In the genomic region with DNA sequence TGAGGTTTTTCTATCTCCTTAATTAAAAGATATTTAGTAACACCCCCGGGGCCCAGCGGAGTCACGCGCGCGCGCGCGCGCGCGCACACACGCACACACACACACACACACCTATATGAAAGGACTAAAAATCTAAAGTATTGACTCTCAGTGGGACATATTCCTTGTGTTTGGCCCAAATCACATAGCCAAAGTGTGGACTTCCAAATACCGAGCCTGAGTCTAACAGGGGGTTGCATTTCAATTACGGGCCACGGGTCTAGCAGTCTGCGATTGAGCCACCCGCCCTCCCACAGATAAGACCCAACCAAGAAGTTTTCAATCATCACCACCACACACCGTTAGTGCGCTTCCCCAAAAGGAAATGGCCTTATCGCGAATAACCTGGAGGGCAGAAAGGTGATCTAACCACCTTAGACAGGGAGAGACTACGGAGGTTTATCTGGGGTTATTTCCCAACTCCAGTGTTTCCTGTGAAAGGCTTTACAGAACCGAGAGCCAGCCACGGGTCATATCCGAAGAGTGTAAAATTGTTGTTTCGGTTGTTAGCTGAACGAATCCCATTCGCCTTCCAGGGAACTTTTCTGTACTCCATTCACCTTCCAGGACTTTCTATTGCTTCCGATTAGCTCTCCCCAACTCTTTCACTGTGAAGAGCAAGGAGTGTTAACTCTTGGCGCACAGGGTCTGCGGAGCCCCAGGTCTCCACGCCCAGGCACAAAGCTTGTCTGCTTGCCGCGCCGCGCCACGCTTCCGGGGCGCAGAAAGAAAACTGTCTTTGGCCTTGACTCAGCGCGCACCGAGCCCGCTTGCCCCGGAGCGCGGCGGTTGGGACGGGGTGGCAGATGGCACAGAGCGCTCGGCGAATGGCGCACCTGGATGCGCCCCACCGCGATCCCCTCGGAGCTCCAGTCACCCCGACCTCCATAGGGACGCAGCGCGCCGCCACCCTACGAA, we compare ENCODE assay signal across 8 mouse cellular contexts. TPM values are rescaled to one million over a fixed set of nuclear protein-coding genes. Genes with fewer than 3 reads are reported as not detected.
A peak's percentile ranks its signal among the peaks of the same experiment; 100 is the strongest.
DNase-seq lines count a peak whose midpoint lies in the region; ATAC-seq and TF ChIP-seq lines count a peak whose summit lies in the region.

No protein-coding gene starts in this region.

- H3K4me2 ChIP-seq in forebrain, embryonic 13.5 days: peak overlapping the region; percentile 95

- peaks cover 36% of the 10 kb centered on the region for H3K27me3 ChIP-seq in forebrain, embryonic 13.5 days

- peak overlapping the region; percentile 61 for H3K4me3 ChIP-seq in layer of hippocampus, adult 2 months
- peak overlapping the region; percentile 59 for H3K4me3 ChIP-seq in forebrain, embryonic 13.5 days

- H3K36me3 ChIP-seq in forebrain, embryonic 13.5 days (ENCODE audit: poor library complexity, severe bottlenecking): no peaks in the 10 kb centered on the region

- peak overlapping the region; percentile 68 for H3K9ac ChIP-seq in forebrain, embryonic 13.5 days

- H3K9me3 ChIP-seq in forebrain, embryonic 13.5 days (replicated peaks): no peaks in the 10 kb centered on the region

- H3K27ac ChIP-seq in layer of hippocampus, adult 2 months: no peak overlapping the region
- no peak overlapping the region for H3K27ac ChIP-seq in forebrain, embryonic 13.5 days

- WGBS in forebrain, embryonic 13.5 days: 8% methylated on average over 63 of the region's 63 CpGs

- ATAC-seq in forebrain, embryonic 13.5 days: peak; percentile 71
- ATAC-seq in inflammation-experienced regulatory T-cells, adult 6 months: peak; percentile 44

- peaks cover 27% of the 10 kb centered on the region for H3K4me1 ChIP-seq in forebrain, embryonic 13.5 days

- no peak for DNase-seq in layer of hippocampus, adult 2 months (ENCODE audit: low spot score in 2 of 2)
- no peak for DNase-seq in layer of hippocampus, postnatal 14 days (ENCODE audit: low spot score in 2 of 2)
- DNase-seq in adrenal gland, postnatal 10 days: peak; percentile 56
- DNase-seq in lung, postnatal 14 days: peak; percentile 52
- peak; percentile 16 to 39 for DNase-seq in spleen, adult 18-20 months
- no peak for DNase-seq in frontal cortex, adult 2 months (ENCODE audit: extremely low spot score in 1 of 2, low spot score in 1 of 2)

- no peak for TF ChIP-seq CTCF in layer of hippocampus, adult 2 months (conservative IDR thresholded peaks at IDR 0.05)

RNA-seq across cellular contexts. Expression of a gene that starts 1.0 kb away (rescaled TPM):
- total RNA-seq in layer of hippocampus, adult 2 months (2021): 10 to 100 TPM; 10.9 to 13.2 TPM
- 10 to 100 TPM in 1 of 2 experiments, 1 to 10 TPM in 1; 9.0 to 17.2 TPM for total RNA-seq in layer of hippocampus, postnatal 14 days (2021)
- total RNA-seq in adrenal gland, postnatal 10 days (2021): 10 to 100 TPM; 59.1 to 66.8 TPM
- 38.5 and 39.4 TPM in 2 replicates for polyA plus RNA-seq in forebrain, embryonic 13.5 days (2015; fragmentation: Nextera tagmentation; extraction: Ambion mirVana)
- polyA plus RNA-seq in inflammation-experienced regulatory T-cells, adult 6 months (2017; shearing (Covaris generic)): 100 to 1,000 TPM; 103 to 158 (median 146) TPM
- polyA plus RNA-seq in frontal cortex, adult 2 months (2012; rRNA removed): 11.1 and 11.3 TPM in 2 replicates

Comparison
In these comparisons a context has a peak if more than half of its experiments do, and no peak if none do; other contexts are left out.
1. DNase-seq: peak in adrenal gland, postnatal 10 days (single experiment), lung, postnatal 14 days (single experiment) and spleen, adult 18-20 months (2 of 2); none in layer of hippocampus, adult 2 months (0 of 2), layer of hippocampus, postnatal 14 days (0 of 2) and frontal cortex, adult 2 months (0 of 2).